Mouse (Mus musculus) ES-E14 (cell line): ENCODE measurements around the gene Golph3. TPM values are rescaled to one million over a fixed set of nuclear protein-coding genes. Genes with fewer than 3 reads are reported as not detected.

Experiments used
- DNase-seq: peaks from one replicate; pipeline ENCODE4 v3.0.0-alpha.2; 2013; ENCODE audit warnings: low read depth, low spot score
- H3K27ac ChIP-seq: 2 replicates; pipeline ENCODE4 v1.5.1; 2012; ENCODE audit warnings: low read depth, mild to moderate bottlenecking, low read length, moderate library complexity, mixed read lengths; ENCODE audit not compliant: poor library complexity, insufficient read depth, severe bottlenecking
- H3K36me3 ChIP-seq: 2 replicates; pipeline ENCODE4 v1.6.1; 2012; ENCODE audit warnings: mild to moderate bottlenecking, low read length, moderate library complexity, mixed read lengths; ENCODE audit not compliant: control insufficient read depth, poor library complexity, insufficient read depth, severe bottlenecking
- H3K4me1 ChIP-seq, 2 experiments: fragments of 150-350 bp in 1 of 2; sonication (generic) in 1 of 2; 2 replicates each; pipeline ENCODE4 v1.6.1; 2012; ENCODE audit warnings: low read length in 2 of 2, mild to moderate bottlenecking in 1 of 2, mixed read lengths in 1 of 2; ENCODE audit not compliant: control insufficient read depth in 2 of 2, insufficient read depth in 2 of 2, poor library complexity in 1 of 2
- H3K4me3 ChIP-seq, 2 experiments: fragments of 150-350 bp in 1 of 2; sonication (generic) in 1 of 2; 2 replicates each; pipeline ENCODE4 v1.5.1; 2012; ENCODE audit warnings: low read length in 2 of 2, low read depth in 1 of 2, mild to moderate bottlenecking in 1 of 2, mixed read lengths in 1 of 2; ENCODE audit not compliant: insufficient read depth in 1 of 2, poor library complexity in 1 of 2, severe bottlenecking in 1 of 2
- H3K9ac ChIP-seq: 2 replicates; pipeline ENCODE4 v1.6.1; 2012; ENCODE audit warnings: low read depth, mild to moderate bottlenecking, low read length, mixed read lengths; ENCODE audit not compliant: poor library complexity, insufficient read depth, severe bottlenecking
- H3K9me3 ChIP-seq: fragments of 150-350 bp; sonication (generic); 2 replicates; pipeline ENCODE4 v1.6.1; 2012; ENCODE audit warnings: low read depth, mild to moderate bottlenecking, low read length; ENCODE audit not compliant: control insufficient read depth, insufficient read depth
- CHD2 ChIP-seq: IDR thresholded peaks from 2 replicates; pipeline ENCODE4 v1.6.1; 2014; ENCODE audit warnings: mild to moderate bottlenecking, low read depth, low read length, inconsistent platforms
- HCFC1 ChIP-seq: IDR thresholded peaks from 2 replicates; pipeline ENCODE4 v1.6.1; 2012; ENCODE audit warnings: low read length, inconsistent platforms, borderline replicate concordance; ENCODE audit not compliant: insufficient read depth
- MAFK ChIP-seq: IDR thresholded peaks from 2 replicates; pipeline ENCODE4 v1.6.1; 2014; ENCODE audit warnings: mild to moderate bottlenecking, low read depth, low read length, inconsistent platforms; ENCODE audit not compliant: insufficient read depth
- ZC3H11A ChIP-seq: IDR thresholded peaks from 2 replicates; pipeline ENCODE4 v1.6.1; 2012; ENCODE audit warnings: low read depth, mild to moderate bottlenecking, inconsistent platforms, low read length, borderline replicate concordance
- ZNF384 ChIP-seq: IDR thresholded peaks from 2 replicates; pipeline ENCODE4 v1.6.1; 2012; ENCODE audit warnings: low read depth, low read length, inconsistent platforms
- in situ Hi-C, 2 experiments: fragments of 600-800 bp; cut with MboI; formaldehyde crosslinking; loops; one replicate each; pipeline ENCODE4 v1.15.1; 2025; ENCODE audit warnings: low sequenced_read_pairs in 2 of 2, inconsistent platforms in 1 of 2; ENCODE audit not compliant: unreplicated experiment in 2 of 2
- total RNA-seq: library from RNA; depleted of rRNA; stranded (reverse); fragments of 300-350 nt; gene quantifications from 2 replicates; pipeline ENCODE4 v1.2.3, GENCODE M21; 2012

Gene Golph3
- total RNA-seq, 1 experiment, result 72.9 TPM

DNA sequence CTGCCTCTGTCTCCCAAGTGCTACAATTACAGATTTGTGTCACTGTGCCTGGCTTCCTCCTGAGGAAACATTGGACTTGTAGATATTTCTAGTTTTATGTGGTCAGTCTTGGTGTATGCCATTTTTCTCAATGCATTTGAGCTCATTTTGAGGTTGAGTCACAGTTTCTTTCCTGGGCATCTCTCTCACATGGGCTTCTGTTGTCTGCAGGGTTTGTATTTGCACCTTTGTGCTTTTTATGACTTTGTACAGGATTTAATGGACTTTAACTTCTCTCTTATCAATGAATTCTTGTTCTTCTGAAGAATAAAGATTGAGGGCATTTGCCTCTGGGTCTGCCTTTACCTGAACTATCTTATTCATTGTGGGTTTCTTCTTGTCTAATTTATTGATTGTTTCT is 36.2 kb downstream of the Golph3 start:
- H3K4me3 ChIP-seq, result no peak overlapping the region
- no peak overlapping the region for H3K27ac ChIP-seq
- DNase-seq, result no peak
- peaks cover 8% of the 10 kb centered on the region for H3K36me3 ChIP-seq
- no peaks in the 10 kb centered on the region for H3K4me1 ChIP-seq
- in situ Hi-C loops, result no loop called here
- TF ChIP-seq HCFC1, result no peak
- no peak for TF ChIP-seq CHD2
- TF ChIP-seq ZC3H11A, result no peak
- TF ChIP-seq ZNF384, result no peak
- H3K9ac ChIP-seq, result no peak overlapping the region
- no peaks in the 10 kb centered on the region for H3K9me3 ChIP-seq

DNA sequence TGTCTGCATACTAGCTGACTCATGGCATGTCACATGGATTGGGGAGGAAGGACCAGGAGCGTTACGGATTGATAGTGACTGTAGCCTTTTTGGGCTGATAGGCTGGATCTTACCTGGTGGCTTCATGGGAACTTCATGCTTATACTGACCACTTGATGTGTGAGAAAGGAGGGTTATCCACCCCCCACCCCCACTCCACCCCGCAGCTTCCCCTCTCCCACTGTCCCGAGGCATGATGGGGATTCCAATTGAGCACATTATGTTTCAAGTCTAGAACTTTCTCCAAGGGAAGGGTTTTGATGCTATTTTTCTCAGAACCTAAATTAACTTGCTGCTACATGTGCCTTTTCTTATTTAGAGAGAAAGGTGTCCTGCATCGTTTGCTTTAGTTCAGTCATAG is 37.1 kb downstream of the Golph3 start:
- DNase-seq, result no peak
- H3K4me3 ChIP-seq, result no peak overlapping the region
- peaks cover 5% of the 10 kb centered on the region for H3K36me3 ChIP-seq

DNA sequence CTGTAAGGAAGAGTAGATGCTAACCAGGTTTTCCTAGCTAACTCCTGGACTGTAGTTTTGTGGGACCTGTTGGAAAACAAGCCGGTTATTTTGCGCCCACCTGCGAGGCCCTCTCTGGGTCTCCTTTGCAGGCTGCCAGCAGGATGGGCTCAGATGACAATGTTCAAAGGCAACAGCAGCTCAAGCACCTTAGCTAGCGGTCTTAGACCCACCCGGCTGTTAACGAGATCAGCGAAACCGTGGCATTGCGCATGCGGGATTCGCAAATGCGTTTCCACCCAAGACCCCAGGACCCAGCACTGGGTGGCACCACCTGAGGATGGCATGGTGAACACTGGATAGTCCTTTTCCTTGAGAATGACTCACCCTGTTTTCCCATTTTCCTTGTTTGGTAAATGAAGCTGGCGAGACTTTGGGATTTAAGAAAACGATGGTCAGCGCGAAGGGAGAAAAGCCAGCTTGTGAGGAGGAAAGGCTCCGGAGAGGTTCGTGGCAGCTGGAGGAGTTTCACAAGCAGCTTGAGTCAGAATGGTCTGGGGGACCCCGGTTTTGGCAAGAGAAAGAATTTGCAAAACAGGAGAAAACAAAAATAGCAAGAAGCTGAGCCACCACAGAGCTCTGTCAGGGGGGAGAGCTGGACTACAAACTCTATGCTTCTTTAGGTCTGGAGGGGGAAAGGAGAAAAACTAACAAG is 39.4 kb downstream of the Golph3 start:
- DNase-seq, result no peak
- TF ChIP-seq HCFC1 (no peak), ZNF384 (no peak), MAFK (no peak), CHD2 (no peak), ZC3H11A (no peak)
- Histone ChIP-seq H3K4me1 (no peaks in the 10 kb centered on the region), H3K27ac (no peak overlapping the region), H3K9me3 (no peaks in the 10 kb centered on the region), H3K9ac (no peak overlapping the region), H3K4me3 (no peak overlapping the region), H3K36me3 (peaks cover 3% of the 10 kb centered on the region; the same call in 1 of the 2 replicates)
- in situ Hi-C loops, result loop anchor here in 1 of 2 experiments (10.0 kb wide), 1 partner anchor 434 kb away; no protein-coding TSS in a partner anchor

More for the DNA sequence above, 37.1 kb downstream of the Golph3 start:
- Histone ChIP-seq H3K27ac (no peak overlapping the region), H3K4me1 (no peaks in the 10 kb centered on the region), H3K9me3 (no peaks in the 10 kb centered on the region), H3K9ac (no peak overlapping the region)
- no peak for TF ChIP-seq ZNF384
- TF ChIP-seq CHD2, result no peak
- no peak for TF ChIP-seq MAFK
- no peak for TF ChIP-seq ZC3H11A
- no peak for TF ChIP-seq HCFC1
- in situ Hi-C loops, result no loop called here

DNA sequence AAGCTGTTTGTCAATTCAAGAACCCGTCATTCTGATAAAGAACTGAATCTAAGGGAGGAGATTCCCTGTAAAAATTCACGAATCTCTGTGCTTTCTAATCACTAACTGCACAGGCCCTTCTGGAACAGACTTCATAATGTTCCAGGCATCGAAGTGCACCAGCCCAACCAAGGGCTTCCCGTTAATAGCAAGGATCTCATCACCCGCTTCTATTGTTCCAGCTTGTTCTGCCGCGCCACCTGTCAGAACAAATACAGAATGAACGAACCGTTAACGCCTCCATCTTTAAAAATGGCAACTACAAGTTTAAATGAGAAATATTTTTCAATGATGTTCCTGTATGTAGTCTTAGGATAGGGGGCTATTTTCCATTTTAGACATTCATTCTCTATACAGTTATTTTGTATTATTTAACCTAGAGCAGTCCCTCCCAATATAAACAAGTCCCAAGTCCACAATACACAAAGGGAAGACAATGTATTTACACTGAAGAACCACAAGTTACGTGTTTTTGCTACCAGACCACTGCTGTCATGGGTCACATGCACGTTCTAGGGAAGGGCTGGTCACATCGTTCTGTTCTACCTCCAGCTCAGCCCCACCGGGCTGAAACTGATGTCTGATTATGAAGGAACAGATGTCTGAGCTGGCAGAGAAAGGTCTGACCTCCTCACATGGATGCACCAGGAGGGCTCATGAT is 40.9 kb downstream of the Golph3 start:
- Histone ChIP-seq H3K9ac (no peak overlapping the region), H3K4me1 (no peaks in the 10 kb centered on the region), H3K4me3 (no peak overlapping the region), H3K36me3 (no peaks in the 10 kb centered on the region), H3K27ac (no peak overlapping the region), H3K9me3 (no peaks in the 10 kb centered on the region)
- DNase-seq, result no peak
- no peak for TF ChIP-seq CHD2
- TF ChIP-seq ZNF384, result no peak
- no peak for TF ChIP-seq HCFC1
- TF ChIP-seq MAFK, result no peak
- TF ChIP-seq ZC3H11A, result no peak
- in situ Hi-C loops, result loop anchor here in 1 of 2 experiments (10.0 kb wide), 1 partner anchor 433 kb away; no protein-coding TSS in a partner anchor
